Mouse (Mus musculus) MEL (cell line): ENCODE results near the gene Cdc73. TPM values are rescaled to one million over a fixed set of nuclear protein-coding genes. Genes with fewer than 3 reads are reported as not detected.

ENCODE experiments used
- DNase-seq: peaks from one replicate; pipeline ENCODE4 v3.0.0; 2011; ENCODE audit warnings: low read depth, low spot score
- H3K27ac ChIP-seq: 2 replicates; pipeline ENCODE4 v1.5.1; 2012; ENCODE audit warnings: low read depth, mild to moderate bottlenecking, control low read depth, low read length, moderate library complexity; ENCODE audit not compliant: control insufficient read depth
- H3K27me3 ChIP-seq, 2 experiments: fragments of 150-350 bp in 1 of 2; sonication (generic) in 1 of 2; 2 replicates each; pipeline ENCODE4 v1.6.1; 2012; ENCODE audit warnings: low read length in 2 of 2, mild to moderate bottlenecking in 2 of 2, improper control_type of control experiment in 1 of 2, moderate library complexity in 1 of 2; ENCODE audit not compliant: insufficient read depth in 2 of 2, control insufficient read depth in 1 of 2
- H3K36me3 ChIP-seq, 2 experiments: 2 replicates each; pipeline ENCODE4 v1.6.1; 2012 to 2014; ENCODE audit warnings: low read length in 2 of 2, improper control_type of control experiment in 1 of 2, inconsistent platforms in 1 of 2, mild to moderate bottlenecking in 1 of 2; ENCODE audit not compliant: insufficient read depth in 2 of 2, control insufficient read depth in 1 of 2
- H3K4me1 ChIP-seq, 2 experiments: fragments of 150-350 bp in 1 of 2; sonication (generic) in 1 of 2; 2 replicates each; pipeline ENCODE4 v1.6.1; 2012; ENCODE audit warnings: low read length in 2 of 2, improper control_type of control experiment in 1 of 2, mild to moderate bottlenecking in 1 of 2; ENCODE audit not compliant: insufficient read depth in 2 of 2, control insufficient read depth in 1 of 2
- H3K4me3 ChIP-seq, 2 experiments: fragments of 150-350 bp in 1 of 2; sonication (generic) in 1 of 2; 2 replicates each; pipeline ENCODE4 v1.5.1; 2012; ENCODE audit warnings: low read depth in 2 of 2, low read length in 2 of 2, mild to moderate bottlenecking in 2 of 2, moderate library complexity in 2 of 2, control low read depth in 1 of 2, improper control_type of control experiment in 1 of 2; ENCODE audit not compliant: control insufficient read depth in 1 of 2, insufficient read depth in 1 of 2
- H3K79me2 ChIP-seq: 2 replicates; pipeline ENCODE4 v1.6.1; 2012; ENCODE audit warnings: mild to moderate bottlenecking, low read length, moderate library complexity; ENCODE audit not compliant: control insufficient read depth, poor library complexity, insufficient read depth
- H3K9ac ChIP-seq: 2 replicates; pipeline ENCODE4 v1.6.1; 2012; ENCODE audit warnings: low read depth, mild to moderate bottlenecking, control low read depth, low read length, moderate library complexity; ENCODE audit not compliant: control insufficient read depth, poor library complexity, severe bottlenecking
- H3K9me3 ChIP-seq: fragments of 150-350 bp; sonication (generic); replicated peaks from 2 replicates; pipeline ENCODE4 v1.6.1; 2012; ENCODE audit warnings: mild to moderate bottlenecking, low read length, improper control_type of control experiment, moderate library complexity; ENCODE audit not compliant: insufficient read depth
- CHD1 ChIP-seq: IDR thresholded peaks from 2 replicates; pipeline ENCODE4 v1.6.1; 2012; ENCODE audit warnings: low read depth, mild to moderate bottlenecking, inconsistent platforms, low read length, improper control_type of control experiment
- CHD2 ChIP-seq: IDR thresholded peaks from 2 replicates; pipeline ENCODE4 v1.6.1; 2011; ENCODE audit warnings: low read length, improper control_type of control experiment
- CTCF ChIP-seq, 3 experiments: IDR thresholded peaks in 2 of 3; conservative IDR thresholded peaks in 1 of 3; 2 replicates each; pipeline ENCODE4 v1.5.1; 2011 to 2012; ENCODE audit warnings: low read length in 3 of 3, low read depth in 2 of 3, mild to moderate bottlenecking in 2 of 3, improper control_type of control experiment in 1 of 3, inconsistent platforms in 1 of 3, mixed read lengths in 1 of 3, moderate library complexity in 1 of 3; ENCODE audit not compliant: control insufficient read depth in 1 of 3, insufficient read depth in 1 of 3, poor library complexity in 1 of 3, severe bottlenecking in 1 of 3
- E2F4 ChIP-seq: IDR thresholded peaks from 2 replicates; pipeline ENCODE4 v1.6.1; 2011; ENCODE audit warnings: low read depth, low read length, improper control_type of control experiment, borderline replicate concordance
- ELF1 ChIP-seq: IDR thresholded peaks from 2 replicates; pipeline ENCODE4 v1.6.1; 2014; ENCODE audit warnings: low read depth, mild to moderate bottlenecking, inconsistent platforms, low read length, improper control_type of control experiment, moderate library complexity
- EP300 ChIP-seq, 2 experiments: IDR thresholded peaks; 2 replicates each; pipeline ENCODE4 v1.6.1; 2011; ENCODE audit warnings: improper control_type of control experiment in 2 of 2, low read length in 2 of 2, low read depth in 1 of 2, mild to moderate bottlenecking in 1 of 2
- ETS1 ChIP-seq: IDR thresholded peaks from 2 replicates; pipeline ENCODE4 v1.6.1; 2012; ENCODE audit warnings: low read depth, mild to moderate bottlenecking, inconsistent platforms, low read length, improper control_type of control experiment, moderate library complexity
- GABPA ChIP-seq: IDR thresholded peaks from 2 replicates; pipeline ENCODE4 v1.6.1; 2012; ENCODE audit warnings: low read depth, mild to moderate bottlenecking, inconsistent platforms, low read length, improper control_type of control experiment, moderate library complexity
- GATA1 ChIP-seq: IDR thresholded peaks from 2 replicates; pipeline ENCODE4 v1.6.1; 2011; ENCODE audit warnings: low read depth, low read length, improper control_type of control experiment
- HCFC1 ChIP-seq: IDR thresholded peaks from 2 replicates; pipeline ENCODE4 v1.6.1; 2012; ENCODE audit warnings: low read depth, mild to moderate bottlenecking, inconsistent platforms, low read length, improper control_type of control experiment, moderate library complexity
- KAT2A ChIP-seq: conservative IDR thresholded peaks from 2 replicates; pipeline ENCODE4 v1.6.1; 2012; ENCODE audit warnings: low read depth, low read length, improper control_type of control experiment, inconsistent platforms
- MAFK ChIP-seq: IDR thresholded peaks from 2 replicates; pipeline ENCODE4 v1.6.1; 2011; ENCODE audit warnings: low read depth, mild to moderate bottlenecking, low read length, improper control_type of control experiment, borderline replicate concordance
- MAX ChIP-seq: IDR thresholded peaks from 2 replicates; pipeline ENCODE4 v1.6.1; 2011; ENCODE audit warnings: low read length, improper control_type of control experiment
- MAZ ChIP-seq: IDR thresholded peaks from 2 replicates; pipeline ENCODE4 v1.6.1; 2012; ENCODE audit warnings: low read depth, mild to moderate bottlenecking, inconsistent platforms, low read length, improper control_type of control experiment
- MEF2A ChIP-seq: IDR thresholded peaks from 2 replicates; pipeline ENCODE4 v1.6.1; 2014; ENCODE audit warnings: low read depth, mild to moderate bottlenecking, inconsistent platforms, low read length, improper control_type of control experiment; ENCODE audit not compliant: poor library complexity, insufficient replicate concordance, severe bottlenecking; ENCODE audit errors: extremely low read depth
- MXI1 ChIP-seq: IDR thresholded peaks from 2 replicates; pipeline ENCODE4 v1.6.1; 2011; ENCODE audit warnings: mild to moderate bottlenecking, low read depth, low read length, improper control_type of control experiment
- MYB ChIP-seq: IDR thresholded peaks from 2 replicates; pipeline ENCODE4 v1.6.1; 2011; ENCODE audit warnings: mild to moderate bottlenecking, low read depth, low read length, improper control_type of control experiment
- MYC ChIP-seq: IDR thresholded peaks from 2 replicates; pipeline ENCODE4 v1.6.1; 2011; ENCODE audit warnings: low read depth, mild to moderate bottlenecking, low read length, improper control_type of control experiment, moderate library complexity
- NELFE ChIP-seq: IDR thresholded peaks from 2 replicates; pipeline ENCODE4 v1.6.1; 2011; ENCODE audit warnings: low read depth, low read length, improper control_type of control experiment
- NRF1 ChIP-seq: IDR thresholded peaks from 2 replicates; pipeline ENCODE4 v1.6.1; 2014; ENCODE audit warnings: low read depth, mild to moderate bottlenecking, inconsistent platforms, low read length, improper control_type of control experiment, moderate library complexity; ENCODE audit not compliant: poor library complexity, insufficient read depth, severe bottlenecking
- POLR2A ChIP-seq, 2 experiments: IDR thresholded peaks; 2 replicates each; pipeline ENCODE4 v1.6.1; 2011 to 2012; ENCODE audit warnings: low read length in 2 of 2, mild to moderate bottlenecking in 2 of 2, control low read depth in 1 of 2, improper control_type of control experiment in 1 of 2, low read depth in 1 of 2, moderate library complexity in 1 of 2; ENCODE audit not compliant: control insufficient read depth in 1 of 2, insufficient read depth in 1 of 2, poor library complexity in 1 of 2
- POLR2AphosphoS2 ChIP-seq: IDR thresholded peaks from 2 replicates; pipeline ENCODE4 v1.6.1; 2011; ENCODE audit warnings: low read length, improper control_type of control experiment
- POLR2AphosphoS5 ChIP-seq: IDR thresholded peaks from 2 replicates; pipeline ENCODE4 v1.6.1; 2012; ENCODE audit warnings: low read depth, borderline replicate concordance, mild to moderate bottlenecking, inconsistent platforms, low read length, moderate library complexity, mixed read lengths
- RAD21 ChIP-seq: IDR thresholded peaks from 2 replicates; pipeline ENCODE4 v1.6.1; 2011; ENCODE audit warnings: mild to moderate bottlenecking, low read depth, low read length, improper control_type of control experiment
- RCOR1 ChIP-seq: IDR thresholded peaks from 2 replicates; pipeline ENCODE4 v1.6.1; 2012; ENCODE audit warnings: low read depth, mild to moderate bottlenecking, inconsistent platforms, low read length, improper control_type of control experiment
- SIN3A ChIP-seq: IDR thresholded peaks from 2 replicates; pipeline ENCODE4 v1.6.1; 2012; ENCODE audit warnings: low read length, improper control_type of control experiment, inconsistent platforms
- SMC3 ChIP-seq: IDR thresholded peaks from 2 replicates; pipeline ENCODE4 v1.6.1; 2011; ENCODE audit warnings: low read depth, low read length, improper control_type of control experiment
- TAL1 ChIP-seq: IDR thresholded peaks from 2 replicates; pipeline ENCODE4 v1.6.1; 2012; ENCODE audit warnings: mild to moderate bottlenecking, inconsistent platforms, low read length, moderate library complexity, mixed read lengths
- TBP ChIP-seq: IDR thresholded peaks from 2 replicates; pipeline ENCODE4 v1.8.0; 2011; ENCODE audit warnings: low read depth, low read length, improper control_type of control experiment
- UBTF ChIP-seq: IDR thresholded peaks from 2 replicates; pipeline ENCODE4 v1.6.1; 2012; ENCODE audit warnings: low read depth, mild to moderate bottlenecking, inconsistent platforms, low read length, improper control_type of control experiment, moderate library complexity, borderline replicate concordance; ENCODE audit not compliant: insufficient read depth
- USF1 ChIP-seq: IDR thresholded peaks from 2 replicates; pipeline ENCODE4 v1.6.1; 2014; ENCODE audit warnings: low read depth, mild to moderate bottlenecking, inconsistent platforms, low read length, improper control_type of control experiment, moderate library complexity
- USF2 ChIP-seq, 2 experiments: IDR thresholded peaks; 2 replicates each; pipeline ENCODE4 v1.6.1; 2011 to 2012; ENCODE audit warnings: improper control_type of control experiment in 2 of 2, low read length in 2 of 2, borderline replicate concordance in 1 of 2, inconsistent platforms in 1 of 2, low read depth in 1 of 2, mild to moderate bottlenecking in 1 of 2; ENCODE audit not compliant: insufficient read depth in 1 of 2
- ZC3H11A ChIP-seq: IDR thresholded peaks from 2 replicates; pipeline ENCODE4 v1.6.1; 2012; ENCODE audit warnings: low read depth, mild to moderate bottlenecking, inconsistent platforms, low read length, improper control_type of control experiment
- ZKSCAN1 ChIP-seq: IDR thresholded peaks from 2 replicates; pipeline ENCODE4 v1.6.1; 2012; ENCODE audit warnings: low read depth, mild to moderate bottlenecking, inconsistent platforms, low read length, improper control_type of control experiment, moderate library complexity
- ZMIZ1 ChIP-seq: IDR thresholded peaks from 2 replicates; pipeline ENCODE4 v1.6.1; 2012; ENCODE audit warnings: low read depth, mild to moderate bottlenecking, inconsistent platforms, low read length, improper control_type of control experiment, moderate library complexity
- ZNF384 ChIP-seq: IDR thresholded peaks from 2 replicates; pipeline ENCODE4 v1.6.1; 2012; ENCODE audit warnings: low read depth, mild to moderate bottlenecking, inconsistent platforms, low read length, improper control_type of control experiment
- polyA plus RNA-seq, 2 experiments: library from polyadenylated mRNA; stranded (reverse) in 1 of 2; unstranded in 1 of 2; fragments of >175 nt in 1 of 2; fragments of >200 nt in 1 of 2; gene quantifications; 2 replicates each; pipeline versions ENCODE4 v1.2.1 to v1.2.4; 2012; ENCODE audit warnings: low replicate concordance in 2 of 2, low read depth in 1 of 2; ENCODE audit not compliant: insufficient read length in 2 of 2, insufficient read depth in 1 of 2, missing spikeins in 1 of 2
- total RNA-seq: library from RNA; depleted of rRNA; stranded (reverse); fragments of 300-350 nt; gene quantifications from 2 replicates; pipeline ENCODE4 v1.2.3, GENCODE M21; 2012; rRNA removed

Cdc73 gene
- total RNA-seq: 11.6 and 13.6 TPM in 2 replicates
- polyA plus RNA-seq: 10 to 100 TPM; 55.2 to 65.8 TPM

- Histone ChIP-seq H3K4me3 (peak within 1 kb of the TSS; percentile 90 to 97), H3K27ac (peak within 1 kb of the TSS; percentile 78), H3K36me3 (peaks cover 8 to 15% of the 10 kb centered on the region in 2 experiments), H3K9me3 (no peaks in the 10 kb centered on the region), H3K27me3 (no peaks in the 10 kb centered on the region), H3K79me2 (peaks cover 37% of the 10 kb centered on the region), H3K4me1 (peaks cover 0 to 4% of the 10 kb centered on the region in 2 experiments; a peak in 1 of 4 replicates), H3K9ac (peak within 1 kb of the TSS; percentile 93)
- peak; percentile 88 for DNase-seq
- 0 out of 2 replicates have a peak, but pooled peaks have one; percentile 1 for TF ChIP-seq MEF2A
- TF ChIP-seq USF2 (IDR thresholded peaks at IDR 0.05; ENCODE audit: borderline replicate concordance in 1 of 2, insufficient read depth in 1 of 2, low read depth in 1 of 2, low read length in 2 of 2): no peak
- peak; percentile 81 for TF ChIP-seq POLR2AphosphoS2
- TF ChIP-seq ZMIZ1: peak; percentile 90
- TF ChIP-seq USF1: 0 out of 2 replicates have a peak, but pooled peaks have one; percentile 18
- TF ChIP-seq E2F4: no peak
- no peak for TF ChIP-seq ZNF384
- peak; percentile 56 for TF ChIP-seq SMC3
- peak; percentile 59; the same call in 1 of the 2 replicates for TF ChIP-seq MAZ
- TF ChIP-seq EP300 (IDR thresholded peaks at IDR 0.05; ENCODE audit: low read depth in 1 of 2, low read length in 2 of 2): 0 out of 4 replicates have a peak, but pooled peaks of 1 of the 2 experiments have one; percentile 1
- peak; percentile 65 for TF ChIP-seq MXI1
- TF ChIP-seq TAL1: no peak
- TF ChIP-seq CTCF (IDR thresholded peaks at IDR 0.05 in 2 of 3, conservative IDR thresholded peaks at IDR 0.05 in 1 of 3; ENCODE audit: control insufficient read depth in 1 of 3, insufficient read depth in 1 of 3, low read depth in 2 of 3, low read length in 3 of 3, poor library complexity in 1 of 3, severe bottlenecking in 1 of 3): peak in 2 of 3 experiments; percentile 83 to 84; a peak in 5 of 6 replicates
- TF ChIP-seq ZC3H11A: no peak
- TF ChIP-seq CHD1: no peak
- TF ChIP-seq CHD2: no peak
- no peak for TF ChIP-seq ZKSCAN1
- TF ChIP-seq NELFE: peak; percentile 67
- TF ChIP-seq NRF1: peak; percentile 58; the same call in 1 of the 2 replicates
- TF ChIP-seq POLR2A (IDR thresholded peaks at IDR 0.05; ENCODE audit: control insufficient read depth in 1 of 2, insufficient read depth in 1 of 2, low read depth in 1 of 2, low read length in 2 of 2, poor library complexity in 1 of 2): peak; percentile 70 to 87
- TF ChIP-seq POLR2AphosphoS5: no peak
- no peak for TF ChIP-seq GABPA
- TF ChIP-seq ETS1: 0 out of 2 replicates have a peak, but pooled peaks have one; percentile 12
- no peak for TF ChIP-seq RCOR1
- TF ChIP-seq SIN3A: no peak; the same call in 1 of the 2 replicates
- peak; percentile 78 for TF ChIP-seq HCFC1
- no peak for TF ChIP-seq GATA1
- TF ChIP-seq MAFK: no peak
- peak; percentile 24 for TF ChIP-seq RAD21
- no peak; the same call in 1 of the 2 replicates for TF ChIP-seq UBTF
- TF ChIP-seq MYB: no peak
- peak; percentile 73 for TF ChIP-seq TBP
- peak; percentile 14; the same call in 1 of the 2 replicates for TF ChIP-seq ELF1
- TF ChIP-seq MYC: no peak
- peak; percentile 94 for TF ChIP-seq MAX
- TF ChIP-seq KAT2A: no peak; the same call in 1 of the 2 replicates
These were observed at the start of gene Cdc73 for GRCm38 (mm10) chr1:143702741-143703262. TSS of gene Cdc73 (minus strand) at chr1:143702893.
